Mouse (Mus musculus) thymus, postnatal 0 days (tissue): ENCODE results near the gene Mettl22. TPM values are rescaled to one million over a fixed set of nuclear protein-coding genes. Genes with fewer than 3 reads are reported as not detected.

Source experiments
- polyA plus RNA-seq: library from polyadenylated mRNA; unstranded; fragments of >200 nt; fragmentation: Nextera tagmentation; extraction: Ambion mirVana; gene quantifications from 2 replicates; pipeline ENCODE4 v1.2.1, GENCODE M21; 2015

Mettl22 gene
- polyA plus RNA-seq, 1 experiment from 2014 or later, result 17.9 TPM

Other genes starting within 250 kb of the Mettl22 start
- 0.13 TPM in 1 of 2 replicates, not detected in the other for gene Tmem114, start 45.7 kb upstream of the Mettl22 start, polyA plus RNA-seq
- 9.3 and 13.9 TPM in 2 replicates for gene Abat, start 42.6 kb downstream of the Mettl22 start, polyA plus RNA-seq
- 53.3 and 60.3 TPM in 2 replicates for gene Pmm2, start 166.9 kb downstream of the Mettl22 start, polyA plus RNA-seq
- 20.1 and 22.8 TPM in 2 replicates for gene Tmem186, start 166.9 kb downstream of the Mettl22 start, polyA plus RNA-seq
- gene Carhsp1, start 201.4 kb downstream of the Mettl22 start, polyA plus RNA-seq, result 34.2 and 37.6 TPM in 2 replicates
- not detected in 2 replicates for gene Gm5767, start 210.0 kb downstream of the Mettl22 start, polyA plus RNA-seq